Mouse (Mus musculus) testis, postnatal 10 days (tissue): ENCODE data around the gene Olfr325.

Experiments
- DNase-seq: peaks from one replicate; pipeline ENCODE4 v3.0.0; 2021; ENCODE audit warnings: low spot score

Gene Olfr325

DNA sequence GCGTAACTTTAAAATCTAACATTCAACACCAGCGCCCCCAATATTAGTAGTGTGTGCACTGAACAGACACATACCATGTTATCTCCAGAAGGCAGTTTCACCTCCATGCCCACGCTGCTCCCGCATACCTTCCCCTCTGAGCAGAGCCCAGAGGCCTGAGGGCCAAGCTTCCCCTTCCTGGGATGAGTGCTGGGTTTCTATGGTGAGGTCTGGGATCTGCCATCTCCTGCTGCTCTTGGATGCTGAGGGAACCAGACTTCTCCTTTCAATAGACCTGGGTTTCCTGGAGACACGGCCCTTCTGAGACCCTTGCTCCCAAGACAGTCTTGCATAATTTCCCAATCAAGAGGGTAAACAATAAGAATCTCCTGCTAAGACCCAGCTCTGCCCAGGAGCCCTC lies 52.9 kb downstream of the Olfr325 start, which contains the start of gene Olfr323:
TSS of gene Olfr323 (minus strand) at position 101 of the 400 bp plus-strand sequence.
- no peak for DNase-seq
